Mouse (Mus musculus) fibroblast of lung, adult 2 months (primary cell): ENCODE measurements at regions not wholly inside any gene's neighbourhood (a gene's known extent, or its start where the extent isn't known, plus 50 kb on each side); places are given as distances from the start of the nearest gene placed in this dataset.

Experiments
- DNase-seq: peaks from one replicate; pipeline ENCODE4 v3.0.0-alpha.2; 2011; ENCODE audit warnings: low read depth

GRCm38 (mm10) chrX:77433811-77434192 lies 77.0 kb upstream of the Tbl1x start:
- no peak for DNase-seq

GRCm38 (mm10) chrX:77443852-77444492 lies 66.8 kb upstream of the Tbl1x start:
- no peak for DNase-seq

GRCm38 (mm10) chrX:77446755-77447154 lies 64.1 kb upstream of the Tbl1x start:
- DNase-seq = no peak

- no peak for DNase-seq
Observed at GRCm38 (mm10) chrX:77451977-77452675, 58.7 kb upstream of the Tbl1x start.
